ENCODE assay signal across 11 mouse cellular contexts in genomic region chr13:49460692-49461414, GRCm38 (mm10). TPM values are rescaled to one million over a fixed set of nuclear protein-coding genes. Genes with fewer than 3 reads are reported as not detected.
A peak's percentile ranks its signal among the peaks of the same experiment; 100 is the strongest.
DNase-seq lines count a peak whose midpoint lies in the region; ATAC-seq and TF ChIP-seq lines count a peak whose summit lies in the region.
"Had no signal": no experiment of that assay in that cellular context is flagged by ENCODE, and none has a peak within 500 bp of the region (broad histone marks: within the 10 kb centered on the region; RNA-seq: fewer than 3 reads in every experiment).

No protein-coding gene starts in this region.

- no peak overlapping the region for H3K9ac ChIP-seq in heart, postnatal 0 days (replicated peaks; ENCODE audit: low read depth, low read length)
- H3K9ac ChIP-seq in neural tube, embryonic 15.5 days (replicated peaks) = no peak overlapping the region
- H3K9ac ChIP-seq in forebrain, postnatal 0 days = no peak overlapping the region

- TF ChIP-seq EP300 in heart, postnatal 0 days (IDR thresholded peaks at IDR 0.05; ENCODE audit: low read depth) = no peak

- peak overlapping the region; percentile 56 for H3K27ac ChIP-seq in heart, postnatal 0 days (ENCODE audit: low read depth)
- H3K27ac ChIP-seq in neural tube, embryonic 15.5 days (replicated peaks) = peak overlapping the region; percentile 54
- H3K27ac ChIP-seq in forebrain, postnatal 0 days (ENCODE audit: low read depth, low read length) = no peak overlapping the region

- no peaks in the 10 kb centered on the region for H3K9me3 ChIP-seq in heart, postnatal 0 days (replicated peaks; ENCODE audit: control insufficient read depth, low read length)
- no peaks in the 10 kb centered on the region for H3K9me3 ChIP-seq in neural tube, embryonic 15.5 days (replicated peaks)
- no peaks in the 10 kb centered on the region for H3K9me3 ChIP-seq in forebrain, postnatal 0 days (ENCODE audit: low read length)
- H3K9me3 ChIP-seq: megakaryocyte, embryonic 14.5 days had no signal

- no peak overlapping the region for H3K4me3 ChIP-seq in heart, postnatal 0 days (ENCODE audit: low read depth, low read length)
- no peak overlapping the region for H3K4me3 ChIP-seq in neural tube, embryonic 15.5 days (replicated peaks)
- H3K4me3 ChIP-seq in forebrain, postnatal 0 days (ENCODE audit: low read depth, low read length) = no peak overlapping the region
- H3K4me3 ChIP-seq: megakaryocyte, embryonic 14.5 days had no signal

- no peaks in the 10 kb centered on the region for H3K4me1 ChIP-seq in heart, postnatal 0 days (ENCODE audit: control insufficient read depth, insufficient read depth)
- H3K4me1 ChIP-seq in neural tube, embryonic 15.5 days = no peaks in the 10 kb centered on the region
- H3K4me1 ChIP-seq in forebrain, postnatal 0 days (ENCODE audit: insufficient read depth) = no peaks in the 10 kb centered on the region

- TF ChIP-seq CTCF in heart, postnatal 0 days (IDR thresholded peaks at IDR 0.05; ENCODE audit: low read depth) = no peak
- no peak for TF ChIP-seq CTCF in forebrain, postnatal 0 days (IDR thresholded peaks at IDR 0.05; ENCODE audit: low read depth)

- H3K27me3 ChIP-seq in heart, postnatal 0 days (ENCODE audit: control insufficient read depth, insufficient read depth, low read length) = no peaks in the 10 kb centered on the region
- no peaks in the 10 kb centered on the region for H3K27me3 ChIP-seq in neural tube, embryonic 15.5 days (replicated peaks)
- H3K27me3 ChIP-seq in forebrain, postnatal 0 days (ENCODE audit: insufficient read depth, low read length) = no peaks in the 10 kb centered on the region
- H3K27me3 ChIP-seq: megakaryocyte, embryonic 14.5 days had no signal

- WGBS in heart, postnatal 0 days = 75% methylated on average over 5 of the region's 5 CpGs
- 70% methylated on average over 5 of the region's 5 CpGs for WGBS in neural tube, embryonic 15.5 days
- WGBS in forebrain, postnatal 0 days = 83% methylated on average over 5 of the region's 5 CpGs

- ATAC-seq in heart, postnatal 0 days (ENCODE audit: insufficient read depth, low read depth) = no peak
- ATAC-seq in neural tube, embryonic 15.5 days (ENCODE audit: low FRiP score) = no peak
- no peak for ATAC-seq in forebrain, postnatal 0 days

- peaks cover 58% of the 10 kb centered on the region for H3K36me3 ChIP-seq in heart, postnatal 0 days (replicated peaks; ENCODE audit: control insufficient read depth, insufficient read depth, low read length)
- H3K36me3 ChIP-seq in neural tube, embryonic 15.5 days = peaks cover 50% of the 10 kb centered on the region
- peaks cover 61% of the 10 kb centered on the region for H3K36me3 ChIP-seq in forebrain, postnatal 0 days (ENCODE audit: insufficient read depth)

- no peak overlapping the region for H3K4me2 ChIP-seq in heart, postnatal 0 days (ENCODE audit: low read depth, low read length)
- no peak overlapping the region for H3K4me2 ChIP-seq in neural tube, embryonic 15.5 days
- H3K4me2 ChIP-seq in forebrain, postnatal 0 days (ENCODE audit: low read depth) = no peak overlapping the region

- DNase-seq in adrenal gland, postnatal 36 days = peak; percentile 28 to 32
- DNase-seq in adrenal gland, postnatal 4 days (ENCODE audit: low spot score in 2 of 2) = no peak
- DNase-seq in layer of hippocampus, adult 11-12 months (ENCODE audit: low spot score) = peak; percentile 68
- no peak for DNase-seq in layer of hippocampus, adult 9-10 months (ENCODE audit: low spot score)
- DNase-seq in heart, postnatal 0 days (ENCODE audit: low spot score) = no peak
- no peak for DNase-seq in forebrain, postnatal 0 days
- DNase-seq in kidney, postnatal 10 days = no peak
- DNase-seq: cerebellum, postnatal 25 days; retina, postnatal 1 day had no signal

RNA-seq across cellular contexts. Expression of gene Tes3-ps, which starts 32.3 kb away (rescaled TPM):
- total RNA-seq in adrenal gland, postnatal 36 days (2021) = 1 to 10 TPM; 1.5 to 1.7 TPM
- total RNA-seq in adrenal gland, postnatal 4 days (2021) = 1 to 10 TPM; 1.1 to 1.9 TPM
- 0.04 and 0.27 TPM in 2 replicates for total RNA-seq in heart, postnatal 0 days (2014; rRNA removed; ENCODE audit: low replicate concordance)
- polyA plus RNA-seq in heart, postnatal 0 days (2015; fragmentation: Nextera tagmentation; extraction: Ambion mirVana) = 0.70 and 0.72 TPM in 2 replicates
- 0.58 and 0.72 TPM in 2 replicates for polyA plus RNA-seq in neural tube, embryonic 15.5 days (2015; fragmentation: Nextera tagmentation; extraction: Ambion mirVana)
- total RNA-seq in forebrain, postnatal 0 days (2014; rRNA removed) = 0.31 and 0.67 TPM in 2 replicates
- polyA plus RNA-seq in forebrain, postnatal 0 days (2015; fragmentation: Nextera tagmentation; extraction: Ambion mirVana) = 0.49 and 0.56 TPM in 2 replicates

RNA-seq across cellular contexts. Expression of gene Ippk, which starts 39.8 kb away (rescaled TPM):
- total RNA-seq in adrenal gland, postnatal 36 days (2021) = 10 to 100 TPM; 33.1 to 49.4 TPM
- total RNA-seq in adrenal gland, postnatal 4 days (2021) = 10 to 100 TPM; 17.9 to 18.3 TPM
- total RNA-seq in heart, postnatal 0 days (2014; rRNA removed; ENCODE audit: low replicate concordance) = 8.0 and 22.3 TPM in 2 replicates
- polyA plus RNA-seq in heart, postnatal 0 days (2015; fragmentation: Nextera tagmentation; extraction: Ambion mirVana) = 8.2 and 9.3 TPM in 2 replicates
- polyA plus RNA-seq in neural tube, embryonic 15.5 days (2015; fragmentation: Nextera tagmentation; extraction: Ambion mirVana) = 13.1 and 13.6 TPM in 2 replicates
- total RNA-seq in forebrain, postnatal 0 days (2014; rRNA removed) = 15.0 and 15.9 TPM in 2 replicates
- 11.0 and 11.7 TPM in 2 replicates for polyA plus RNA-seq in forebrain, postnatal 0 days (2015; fragmentation: Nextera tagmentation; extraction: Ambion mirVana)

RNA-seq across cellular contexts. Expression of gene Ecm2, which starts 43.8 kb away (rescaled TPM):
- 1 to 10 TPM; 6.7 to 6.9 TPM for total RNA-seq in adrenal gland, postnatal 36 days (2021)
- total RNA-seq in adrenal gland, postnatal 4 days (2021) = 1 to 10 TPM; 6.1 to 6.3 TPM
- total RNA-seq in heart, postnatal 0 days (2014; rRNA removed; ENCODE audit: low replicate concordance) = 5.3 and 6.6 TPM in 2 replicates
- 5.7 and 6.4 TPM in 2 replicates for polyA plus RNA-seq in heart, postnatal 0 days (2015; fragmentation: Nextera tagmentation; extraction: Ambion mirVana)
- 1.9 and 2.2 TPM in 2 replicates for polyA plus RNA-seq in neural tube, embryonic 15.5 days (2015; fragmentation: Nextera tagmentation; extraction: Ambion mirVana)
- total RNA-seq in forebrain, postnatal 0 days (2014; rRNA removed) = 2.0 TPM in 2 replicates
- 1.0 and 1.8 TPM in 2 replicates for polyA plus RNA-seq in forebrain, postnatal 0 days (2015; fragmentation: Nextera tagmentation; extraction: Ambion mirVana)

Comparison
In these comparisons a context has a peak if more than half of its experiments do, and no peak if none do; other contexts are left out.
1. DNase-seq: peak in adrenal gland, postnatal 36 days (2 of 2) and layer of hippocampus, adult 11-12 months (single experiment); none in adrenal gland, postnatal 4 days (0 of 2), layer of hippocampus, adult 9-10 months (single experiment), heart, postnatal 0 days (single experiment), forebrain, postnatal 0 days (single experiment) and kidney, postnatal 10 days (single experiment).